Mouse (Mus musculus) stomach, postnatal 0 days (tissue): ENCODE results near the gene Kansl2. TPM values are rescaled to one million over a fixed set of nuclear protein-coding genes. Genes with fewer than 3 reads are reported as not detected.

Experiments
- ATAC-seq: fragments of 200-750 bp; cut with Nextera tagmentation; 2 replicates; pipeline ENCODE4 v1.8.0; 2017; ENCODE audit not compliant: low FRiP score, low TSS enrichment
- DNase-seq: peaks from one replicate; pipeline ENCODE4 v3.0.0-alpha.2; 2016; ENCODE audit warnings: low spot score
- H3K27ac ChIP-seq: fragments of 300-500 bp; sonication (generic); replicated peaks from 2 replicates; pipeline ENCODE4 v1.5.1; 2014; ENCODE audit warnings: mild to moderate bottlenecking, control low read depth
- H3K27me3 ChIP-seq: fragments of 300-500 bp; sonication (generic); 2 replicates; pipeline ENCODE4 v1.6.1; 2014; ENCODE audit warnings: low read length; ENCODE audit not compliant: control insufficient read depth, insufficient read depth
- H3K36me3 ChIP-seq: fragments of 300-500 bp; sonication (generic); 2 replicates; pipeline ENCODE4 v1.6.1; 2014; ENCODE audit warnings: low read length, mixed read lengths; ENCODE audit not compliant: control insufficient read depth, insufficient read depth
- H3K4me1 ChIP-seq: fragments of 300-500 bp; sonication (generic); replicated peaks from 2 replicates; pipeline ENCODE4 v1.6.1; 2014; ENCODE audit warnings: antibody characterized with exemption; ENCODE audit not compliant: control insufficient read depth, insufficient read depth
- H3K4me2 ChIP-seq: fragments of 300-500 bp; sonication (generic); replicated peaks from 2 replicates; pipeline ENCODE4 v1.6.1; 2014; ENCODE audit warnings: low read depth, mild to moderate bottlenecking, control low read depth, moderate library complexity
- H3K4me3 ChIP-seq: fragments of 300-500 bp; sonication (generic); 2 replicates; pipeline ENCODE4 v1.5.1; 2014; ENCODE audit warnings: low read depth, low read length, control low read depth
- H3K9ac ChIP-seq: fragments of 300-500 bp; sonication (generic); 2 replicates; pipeline ENCODE4 v1.6.1; 2014; ENCODE audit warnings: mild to moderate bottlenecking, low read length, control low read depth, mixed read lengths
- H3K9me3 ChIP-seq: fragments of 300-500 bp; sonication (generic); 2 replicates; pipeline ENCODE4 v1.6.1; 2016; ENCODE audit warnings: low read length; ENCODE audit not compliant: control insufficient read depth
- CTCF ChIP-seq: IDR thresholded peaks from 2 replicates; pipeline ENCODE4 v1.5.1; 2016; ENCODE audit warnings: antibody characterized with exemption, low read depth, mild to moderate bottlenecking, moderate library complexity
- EP300 ChIP-seq: optimal IDR thresholded peaks from 2 replicates; pipeline ENCODE3; 2016; ENCODE audit warnings: antibody characterized with exemption
- WGBS: fragments of 180-500 bp; shearing (Covaris S2); extraction: QIAGEN DNeasy Blood & Tissue Kit; methylation state at CpG from one replicate; pipeline ENCODE4 v1.1.7; 2014; 5-methylcytosine and 5-hydroxymethylcytosine counted together
- polyA plus RNA-seq: library from polyadenylated mRNA; unstranded; fragments of >200 nt; fragmentation: Nextera tagmentation; extraction: Ambion mirVana; gene quantifications from 2 replicates; pipeline ENCODE4 v1.2.1, GENCODE M21; 2015

The Kansl2 gene
- polyA plus RNA-seq, 1 experiment from 2014 or later: 44.3 TPM

GRCm38 (mm10) chr15:98511386-98511928, 22.6 kb downstream of the Kansl2 start:
- ATAC-seq: no peak
- no peak for DNase-seq
- Histone ChIP-seq H3K27ac (peak overlapping the region; percentile 30; the same call in 1 of the 2 replicates), H3K9me3 (no peaks in the 10 kb centered on the region), H3K4me1 (no peaks in the 10 kb centered on the region), H3K4me3 (no peak overlapping the region), H3K4me2 (0 out of 2 replicates have a peak overlapping the region, but pooled peaks have one; percentile 8), H3K9ac (no peak overlapping the region), H3K27me3 (no peaks in the 10 kb centered on the region), H3K36me3 (no peaks in the 10 kb centered on the region)
- no peak for TF ChIP-seq CTCF
- no peak for TF ChIP-seq EP300
- WGBS: 58% methylated on average over 13 of the region's 13 CpGs

DNA sequence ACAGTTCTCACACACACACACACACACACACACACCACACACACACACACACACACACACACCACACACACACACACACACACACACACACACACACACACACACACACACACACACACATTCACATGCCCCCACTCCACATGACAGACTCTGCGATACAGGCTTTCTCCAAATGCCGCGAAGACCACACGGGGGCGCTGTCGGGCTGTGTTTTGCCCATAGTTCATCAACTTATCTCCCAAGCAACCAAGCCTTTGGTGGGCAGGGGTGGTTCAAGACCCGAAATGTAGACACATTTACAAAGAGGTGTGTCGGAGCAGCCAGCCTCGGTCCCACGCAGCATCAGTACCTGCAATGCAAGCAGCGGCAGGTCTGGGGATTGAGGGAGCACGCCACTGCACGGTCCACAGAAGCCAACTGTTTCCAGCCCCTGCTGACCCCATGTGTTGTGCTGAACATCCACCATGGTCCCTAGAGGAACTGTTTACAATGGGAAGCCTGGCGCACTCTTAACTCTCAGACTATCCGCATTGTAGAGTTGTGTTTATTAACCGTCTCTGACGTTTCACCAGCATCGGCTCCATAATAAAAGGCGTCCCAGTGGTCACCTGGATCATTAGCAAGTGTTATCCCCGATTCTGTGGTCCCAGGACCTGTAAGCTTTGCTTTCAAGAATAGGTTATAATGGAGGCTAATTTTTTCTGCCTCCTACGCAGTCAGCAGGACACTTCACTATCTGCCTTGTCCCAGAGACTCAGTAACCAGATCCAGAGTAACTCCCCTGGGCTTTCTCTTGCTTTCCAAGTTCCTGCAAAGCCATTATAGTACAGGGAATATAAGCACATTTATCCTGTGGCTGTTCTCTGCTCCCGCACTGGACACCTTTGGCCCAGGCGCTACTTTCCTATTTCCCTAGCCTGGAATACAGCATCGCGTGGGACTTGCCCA, 23.4 kb downstream of the Kansl2 start:
- Histone ChIP-seq H3K27ac (peak overlapping the region; percentile 30; the same call in 1 of the 2 replicates), H3K9me3 (no peaks in the 10 kb centered on the region), H3K9ac (no peak overlapping the region), H3K4me1 (no peaks in the 10 kb centered on the region), H3K4me3 (peak overlapping the region; percentile 17; the same call in 1 of the 2 replicates), H3K27me3 (no peaks in the 10 kb centered on the region), H3K36me3 (no peaks in the 10 kb centered on the region), H3K4me2 (peak overlapping the region; percentile 54)
- WGBS: 29% methylated on average over 25 of the region's 25 CpGs
- peak; percentile 88 for TF ChIP-seq CTCF
- no peak for TF ChIP-seq EP300
- ATAC-seq: 0 out of 2 replicates have a peak, but pooled peaks have one; percentile 33
- peak; percentile 79 for DNase-seq

DNA sequence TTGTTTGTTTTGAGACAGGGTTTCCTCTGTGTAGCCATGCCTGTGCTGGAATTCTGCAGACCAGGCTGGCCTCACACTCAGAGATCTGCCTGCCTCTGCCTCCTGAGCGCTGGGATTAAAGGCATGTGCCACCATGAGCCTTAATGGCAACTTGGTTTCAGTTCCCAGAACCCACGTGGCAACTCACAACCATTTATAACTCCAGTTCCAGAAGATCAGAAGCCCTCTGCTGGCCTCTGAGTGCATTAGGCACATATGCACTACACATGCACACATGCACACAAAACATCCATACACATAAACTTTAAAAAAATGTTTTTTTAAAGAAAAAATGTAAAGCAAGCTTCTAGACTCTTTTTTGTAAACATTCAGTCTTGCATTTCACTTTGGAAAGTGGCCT, 24.7 kb downstream of the Kansl2 start:
- Histone ChIP-seq H3K4me3 (no peak overlapping the region), H3K4me1 (no peaks in the 10 kb centered on the region), H3K27ac (no peak overlapping the region), H3K9me3 (no peaks in the 10 kb centered on the region), H3K9ac (no peak overlapping the region), H3K27me3 (no peaks in the 10 kb centered on the region), H3K4me2 (no peak overlapping the region), H3K36me3 (no peaks in the 10 kb centered on the region)
- ATAC-seq (no peak), DNase-seq (no peak)
- TF ChIP-seq CTCF (no peak; the same call in 1 of the 2 replicates), EP300 (no peak)
- WGBS: 57% methylated on average over 2 of the region's 2 CpGs

- no peak overlapping the region for H3K27ac ChIP-seq
- no peak overlapping the region for H3K4me2 ChIP-seq
- no peak for ATAC-seq
- no peaks in the 10 kb centered on the region for H3K4me1 ChIP-seq
- no peaks in the 10 kb centered on the region for H3K9me3 ChIP-seq
- no peaks in the 10 kb centered on the region for H3K27me3 ChIP-seq
- no peak overlapping the region for H3K9ac ChIP-seq
- TF ChIP-seq EP300 (no peak), CTCF (no peak)
- H3K4me3 ChIP-seq: no peak overlapping the region
- DNase-seq: no peak
- no peaks in the 10 kb centered on the region for H3K36me3 ChIP-seq
- 84% methylated on average over 6 of the region's 6 CpGs for WGBS
These were observed 26.7 kb downstream of the Kansl2 start for GRCm38 (mm10) chr15:98507321-98507720.

DNA sequence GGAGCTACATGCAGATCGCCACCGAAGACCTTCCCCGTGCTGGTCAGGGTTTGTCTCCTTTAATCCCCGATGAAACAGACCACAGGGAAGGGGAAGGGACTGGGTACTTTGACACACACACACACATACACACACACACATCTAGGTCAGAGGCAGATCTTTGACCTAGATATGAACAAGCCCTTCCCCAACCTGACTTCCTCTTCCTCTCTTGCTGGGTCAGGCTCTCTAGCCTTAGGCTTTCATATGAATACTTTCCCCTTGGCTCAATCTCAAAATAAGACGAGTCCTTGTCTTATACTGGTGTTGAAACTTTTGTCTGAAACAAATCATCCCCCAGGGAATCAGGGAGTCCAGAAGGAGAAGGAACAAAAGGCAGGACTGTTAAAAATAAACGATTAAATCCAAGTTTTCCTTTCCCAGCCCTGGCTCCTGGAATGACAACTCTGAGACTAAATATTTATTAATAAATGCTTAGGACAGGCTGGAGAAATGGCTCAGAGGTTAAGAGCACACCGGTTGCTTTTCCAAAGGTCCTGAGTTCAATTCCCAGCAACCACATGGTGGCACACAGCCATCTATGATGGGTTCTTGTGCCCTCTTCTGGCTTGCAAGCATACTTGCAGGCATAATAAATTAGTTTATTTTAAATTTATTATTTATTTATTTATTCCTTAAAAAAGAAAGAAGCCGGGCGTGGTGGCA, 27.7 kb downstream of the Kansl2 start:
- Histone ChIP-seq H3K4me2 (no peak overlapping the region), H3K4me1 (no peaks in the 10 kb centered on the region), H3K36me3 (no peaks in the 10 kb centered on the region), H3K4me3 (no peak overlapping the region), H3K9ac (no peak overlapping the region), H3K9me3 (no peaks in the 10 kb centered on the region), H3K27ac (no peak overlapping the region), H3K27me3 (no peaks in the 10 kb centered on the region)
- WGBS: 62% methylated on average over 9 of the region's 9 CpGs
- no peak for DNase-seq
- ATAC-seq: no peak
- TF ChIP-seq CTCF: peak; percentile 21
- no peak for TF ChIP-seq EP300
